Mouse (Mus musculus): ENCODE measurements around the gene Gm49486. TPM values are rescaled to one million over a fixed set of nuclear protein-coding genes. Genes with fewer than 3 reads are reported as not detected.

The Gm49486 gene
- polyA plus RNA-seq, 1 experiment from 2014 or later = 0.64 TPM

- Histone ChIP-seq H3K27me3 (ENCODE audit: control insufficient read depth, insufficient read depth, low read length) (no peaks in the 10 kb centered on the region), H3K36me3 (ENCODE audit: control insufficient read depth, insufficient read depth, low read length) (no peaks in the 10 kb centered on the region), H3K4me2 (no peak overlapping the region), H3K27ac (ENCODE audit: low read depth, low read length) (no peak overlapping the region), H3K9ac (ENCODE audit: low read depth, low read length) (no peak overlapping the region), H3K4me1 (ENCODE audit: control insufficient read depth, insufficient read depth, low read length) (no peaks in the 10 kb centered on the region), H3K9me3 (replicated peaks; ENCODE audit: control insufficient read depth, low read length) (no peaks in the 10 kb centered on the region), H3K4me3 (ENCODE audit: low read depth, low read length) (no peak overlapping the region)
- ATAC-seq (replicated peaks; ENCODE audit: insufficient number of reproducible peaks, low FRiP score, low TSS enrichment) = no peak
- 77% methylated on average over 4 of the region's 4 CpGs for WGBS (ENCODE audit: insufficient replicate concordance)
Measured at GRCm38 (mm10) chr15:79283371-79283770, 54.2 kb downstream of the Gm49486 start.

- H3K36me3 ChIP-seq (ENCODE audit: control insufficient read depth, insufficient read depth, low read length) = no peaks in the 10 kb centered on the region
- 72% methylated on average over 10 of the region's 10 CpGs for WGBS (ENCODE audit: insufficient replicate concordance)
- H3K27me3 ChIP-seq (ENCODE audit: control insufficient read depth, insufficient read depth, low read length) = no peaks in the 10 kb centered on the region
- no peak for ATAC-seq (replicated peaks; ENCODE audit: insufficient number of reproducible peaks, low FRiP score, low TSS enrichment)
- H3K4me2 ChIP-seq = no peak within 1 kb of the TSS
- no peaks in the 10 kb centered on the region for H3K4me1 ChIP-seq (ENCODE audit: control insufficient read depth, insufficient read depth, low read length)
- no peak within 1 kb of the TSS for H3K27ac ChIP-seq (ENCODE audit: low read depth, low read length)
- H3K4me3 ChIP-seq (ENCODE audit: low read depth, low read length) = no peak within 1 kb of the TSS
- H3K9me3 ChIP-seq (replicated peaks; ENCODE audit: control insufficient read depth, low read length) = no peaks in the 10 kb centered on the region
- no peak within 1 kb of the TSS for H3K9ac ChIP-seq (ENCODE audit: low read depth, low read length)
Measured at GRCm38 (mm10) chr15:79285399-79285798, 56.2 kb downstream of the Gm49486 start, which contains the start of gene Baiap2l2. Gene Baiap2l2, minus strand, starts transcription at chr15:79285537.

- WGBS (ENCODE audit: insufficient replicate concordance) = 84% methylated on average over 7 of the region's 7 CpGs
- no peaks in the 10 kb centered on the region for H3K27me3 ChIP-seq (ENCODE audit: control insufficient read depth, insufficient read depth, low read length)
- no peaks in the 10 kb centered on the region for H3K36me3 ChIP-seq (ENCODE audit: control insufficient read depth, insufficient read depth, low read length)
- no peaks in the 10 kb centered on the region for H3K4me1 ChIP-seq (ENCODE audit: control insufficient read depth, insufficient read depth, low read length)
- no peak overlapping the region for H3K4me2 ChIP-seq
- H3K9ac ChIP-seq (ENCODE audit: low read depth, low read length) = no peak overlapping the region
- no peaks in the 10 kb centered on the region for H3K9me3 ChIP-seq (replicated peaks; ENCODE audit: control insufficient read depth, low read length)
- H3K27ac ChIP-seq (ENCODE audit: low read depth, low read length) = no peak overlapping the region
- no peak for ATAC-seq (replicated peaks; ENCODE audit: insufficient number of reproducible peaks, low FRiP score, low TSS enrichment)
- H3K4me3 ChIP-seq (ENCODE audit: low read depth, low read length) = no peak overlapping the region
Measured at GRCm38 (mm10) chr15:79286141-79286540, 57.0 kb downstream of the Gm49486 start.

- Histone ChIP-seq H3K9ac (ENCODE audit: low read depth, low read length) (no peak overlapping the region), H3K4me3 (ENCODE audit: low read depth, low read length) (no peak overlapping the region), H3K27ac (ENCODE audit: low read depth, low read length) (no peak overlapping the region), H3K4me2 (no peak overlapping the region), H3K4me1 (ENCODE audit: control insufficient read depth, insufficient read depth, low read length) (no peaks in the 10 kb centered on the region), H3K36me3 (ENCODE audit: control insufficient read depth, insufficient read depth, low read length) (no peaks in the 10 kb centered on the region), H3K27me3 (ENCODE audit: control insufficient read depth, insufficient read depth, low read length) (no peaks in the 10 kb centered on the region), H3K9me3 (replicated peaks; ENCODE audit: control insufficient read depth, low read length) (no peaks in the 10 kb centered on the region)
- 92% methylated on average over 7 of the region's 7 CpGs for WGBS (ENCODE audit: insufficient replicate concordance)
- ATAC-seq (replicated peaks; ENCODE audit: insufficient number of reproducible peaks, low FRiP score, low TSS enrichment) = no peak
Measured at GRCm38 (mm10) chr15:79287091-79287490, 57.9 kb downstream of the Gm49486 start.

GRCm38 (mm10) chr15:79288387-79288786, 59.2 kb downstream of the Gm49486 start:
- WGBS (ENCODE audit: insufficient replicate concordance) = 75% methylated on average over 3 of the region's 3 CpGs
- H3K9ac ChIP-seq (ENCODE audit: low read depth, low read length) = no peak overlapping the region
- H3K36me3 ChIP-seq (ENCODE audit: control insufficient read depth, insufficient read depth, low read length) = no peaks in the 10 kb centered on the region
- ATAC-seq (replicated peaks; ENCODE audit: insufficient number of reproducible peaks, low FRiP score, low TSS enrichment) = no peak
- no peaks in the 10 kb centered on the region for H3K4me1 ChIP-seq (ENCODE audit: control insufficient read depth, insufficient read depth, low read length)
- no peak overlapping the region for H3K27ac ChIP-seq (ENCODE audit: low read depth, low read length)
- H3K4me2 ChIP-seq = no peak overlapping the region
- no peaks in the 10 kb centered on the region for H3K9me3 ChIP-seq (replicated peaks; ENCODE audit: control insufficient read depth, low read length)
- no peaks in the 10 kb centered on the region for H3K27me3 ChIP-seq (ENCODE audit: control insufficient read depth, insufficient read depth, low read length)
- H3K4me3 ChIP-seq (ENCODE audit: low read depth, low read length) = no peak overlapping the region

GRCm38 (mm10) chr15:79289441-79289840, 60.2 kb downstream of the Gm49486 start:
- ATAC-seq (replicated peaks; ENCODE audit: insufficient number of reproducible peaks, low FRiP score, low TSS enrichment) = no peak
- WGBS (ENCODE audit: insufficient replicate concordance) = 80% methylated on average over 12 of the region's 12 CpGs
- H3K36me3 ChIP-seq (ENCODE audit: control insufficient read depth, insufficient read depth, low read length) = no peaks in the 10 kb centered on the region
- H3K27ac ChIP-seq (ENCODE audit: low read depth, low read length) = no peak overlapping the region
- H3K4me1 ChIP-seq (ENCODE audit: control insufficient read depth, insufficient read depth, low read length) = no peaks in the 10 kb centered on the region
- no peaks in the 10 kb centered on the region for H3K9me3 ChIP-seq (replicated peaks; ENCODE audit: control insufficient read depth, low read length)
- H3K4me2 ChIP-seq = no peak overlapping the region
- no peaks in the 10 kb centered on the region for H3K27me3 ChIP-seq (ENCODE audit: control insufficient read depth, insufficient read depth, low read length)
- H3K4me3 ChIP-seq (ENCODE audit: low read depth, low read length) = no peak overlapping the region
- no peak overlapping the region for H3K9ac ChIP-seq (ENCODE audit: low read depth, low read length)

- Histone ChIP-seq H3K4me3 (ENCODE audit: low read depth, low read length) (no peak overlapping the region), H3K36me3 (ENCODE audit: control insufficient read depth, insufficient read depth, low read length) (no peaks in the 10 kb centered on the region), H3K4me2 (no peak overlapping the region), H3K4me1 (ENCODE audit: control insufficient read depth, insufficient read depth, low read length) (no peaks in the 10 kb centered on the region), H3K9ac (ENCODE audit: low read depth, low read length) (no peak overlapping the region), H3K27ac (ENCODE audit: low read depth, low read length) (no peak overlapping the region), H3K27me3 (ENCODE audit: control insufficient read depth, insufficient read depth, low read length) (no peaks in the 10 kb centered on the region), H3K9me3 (replicated peaks; ENCODE audit: control insufficient read depth, low read length) (no peaks in the 10 kb centered on the region)
- no peak for ATAC-seq (replicated peaks; ENCODE audit: insufficient number of reproducible peaks, low FRiP score, low TSS enrichment)
- 82% methylated on average over 3 of the region's 3 CpGs for WGBS (ENCODE audit: insufficient replicate concordance)
Measured at GRCm38 (mm10) chr15:79290340-79290739, 61.1 kb downstream of the Gm49486 start.

GRCm38 (mm10) chr15:79292779-79293178, 63.6 kb downstream of the Gm49486 start:
- 86% methylated on average over 9 of the region's 9 CpGs for WGBS (ENCODE audit: insufficient replicate concordance)
- H3K9me3 ChIP-seq (replicated peaks; ENCODE audit: control insufficient read depth, low read length) = no peaks in the 10 kb centered on the region

GRCm38 (mm10) chr15:79298553-79298952, 69.4 kb downstream of the Gm49486 start:
- WGBS (ENCODE audit: insufficient replicate concordance) = 86% methylated on average over 6 of the region's 6 CpGs
- Histone ChIP-seq H3K4me3 (ENCODE audit: low read depth, low read length) (no peak overlapping the region), H3K9me3 (replicated peaks; ENCODE audit: control insufficient read depth, low read length) (no peaks in the 10 kb centered on the region), H3K27me3 (ENCODE audit: control insufficient read depth, insufficient read depth, low read length) (no peaks in the 10 kb centered on the region), H3K4me2 (no peak overlapping the region), H3K9ac (ENCODE audit: low read depth, low read length) (no peak overlapping the region), H3K36me3 (ENCODE audit: control insufficient read depth, insufficient read depth, low read length) (0 out of 2 replicates have a peak, but pooled peaks cover 2% of the 10 kb centered on the region), H3K4me1 (ENCODE audit: control insufficient read depth, insufficient read depth, low read length) (no peaks in the 10 kb centered on the region), H3K27ac (ENCODE audit: low read depth, low read length) (no peak overlapping the region)
- ATAC-seq (replicated peaks; ENCODE audit: insufficient number of reproducible peaks, low FRiP score, low TSS enrichment) = no peak

More at GRCm38 (mm10) chr15:79292779-79293178, 63.6 kb downstream of the Gm49486 start:
- Histone ChIP-seq H3K4me1 (ENCODE audit: control insufficient read depth, insufficient read depth, low read length) (no peaks in the 10 kb centered on the region), H3K4me3 (ENCODE audit: low read depth, low read length) (no peak overlapping the region), H3K9ac (ENCODE audit: low read depth, low read length) (no peak overlapping the region), H3K4me2 (no peak overlapping the region), H3K36me3 (ENCODE audit: control insufficient read depth, insufficient read depth, low read length) (no peaks in the 10 kb centered on the region), H3K27ac (ENCODE audit: low read depth, low read length) (no peak overlapping the region), H3K27me3 (ENCODE audit: control insufficient read depth, insufficient read depth, low read length) (no peaks in the 10 kb centered on the region)
- ATAC-seq (replicated peaks; ENCODE audit: insufficient number of reproducible peaks, low FRiP score, low TSS enrichment) = no peak

All from heart, embryonic 11.5 days (tissue).